Mouse (Mus musculus) midbrain, embryonic 11.5 days (tissue): Measurements from ENCODE around the gene Snrpg. TPM values are rescaled to one million over a fixed set of nuclear protein-coding genes. Genes with fewer than 3 reads are reported as not detected.

Source experiments
- ATAC-seq: fragments of 200-750 bp; cut with Nextera tagmentation; 2 replicates; pipeline ENCODE4 v1.8.0; 2017; ENCODE audit warnings: moderate TSS enrichment, moderate library complexity; ENCODE audit not compliant: low FRiP score
- DNase-seq: peaks from one replicate; pipeline ENCODE4 v3.0.0; 2015; ENCODE audit warnings: low spot score; ENCODE audit errors: missing footprints
- H3K27ac ChIP-seq: fragments of 300-500 bp; sonication (generic); 2 replicates; pipeline ENCODE4 v1.5.1; 2014; ENCODE audit warnings: low read depth, low read length
- H3K27me3 ChIP-seq: fragments of 300-500 bp; sonication (generic); 2 replicates; pipeline ENCODE4 v1.6.1; 2014; ENCODE audit warnings: mild to moderate bottlenecking, low read length, moderate library complexity, mixed read lengths; ENCODE audit not compliant: control insufficient read depth, insufficient read depth
- H3K36me3 ChIP-seq: fragments of 300-500 bp; sonication (generic); 2 replicates; pipeline ENCODE4 v1.6.1; 2014; ENCODE audit warnings: mild to moderate bottlenecking, low read length, moderate library complexity, mixed read lengths; ENCODE audit not compliant: control insufficient read depth, insufficient read depth
- H3K4me1 ChIP-seq: fragments of 300-500 bp; sonication (generic); 2 replicates; pipeline ENCODE4 v1.6.1; 2014; ENCODE audit warnings: low read length; ENCODE audit not compliant: control insufficient read depth, insufficient read depth
- H3K4me2 ChIP-seq: fragments of 300-500 bp; sonication (generic); 2 replicates; pipeline ENCODE4 v1.6.1; 2014; ENCODE audit warnings: mild to moderate bottlenecking, moderate library complexity
- H3K4me3 ChIP-seq: fragments of 300-500 bp; sonication (generic); 2 replicates; pipeline ENCODE4 v1.5.1; 2014; ENCODE audit warnings: low read depth, low read length
- H3K9ac ChIP-seq: fragments of 300-500 bp; sonication (generic); 2 replicates; pipeline ENCODE4 v1.6.1; 2014; ENCODE audit warnings: low read length
- H3K9me3 ChIP-seq: fragments of 300-500 bp; sonication (generic); 2 replicates; pipeline ENCODE4 v1.6.1; 2016; ENCODE audit warnings: low read length; ENCODE audit not compliant: control insufficient read depth
- WGBS: fragments of 180-500 bp; shearing (Covaris S2); extraction: QIAGEN DNeasy Blood & Tissue Kit; methylation state at CpG from one replicate; pipeline ENCODE4 v1.1.7; 2014; 5-methylcytosine and 5-hydroxymethylcytosine counted together
- polyA plus RNA-seq: library from polyadenylated mRNA; unstranded; fragments of >200 nt; fragmentation: Nextera tagmentation; extraction: Ambion mirVana; gene quantifications from 2 replicates; pipeline ENCODE4 v1.2.1, GENCODE M21; 2014

The Snrpg gene
- 658 and 748 TPM in 2 replicates for polyA plus RNA-seq

GRCm38 (mm10) chr6:86370764-86371339 is at the start of gene Snrpg:
Gene Snrpg, plus strand, starts transcription at chr6:86371304.
- no peaks in the 10 kb centered on the region; the same call in 1 of the 2 replicates for H3K36me3 ChIP-seq
- DNase-seq (peak; percentile 96), ATAC-seq (no peak)
- H3K27ac ChIP-seq = peak within 1 kb of the TSS; percentile 77
- WGBS = 16% methylated on average over 15 of the region's 15 CpGs
- peaks cover 26% of the 10 kb centered on the region for H3K4me1 ChIP-seq
- no peaks in the 10 kb centered on the region for H3K27me3 ChIP-seq
- no peaks in the 10 kb centered on the region for H3K9me3 ChIP-seq
- peak within 1 kb of the TSS; percentile 95 for H3K4me3 ChIP-seq
- peak within 1 kb of the TSS; percentile 82 for H3K4me2 ChIP-seq
- H3K9ac ChIP-seq = peak within 1 kb of the TSS; percentile 94

GRCm38 (mm10) chr6:86322031-86322563 is 49.0 kb upstream of the Snrpg start:
- 81% methylated on average over 5 of the region's 5 CpGs for WGBS
- Histone ChIP-seq H3K4me2 (no peak overlapping the region), H3K27me3 (no peaks in the 10 kb centered on the region; the same call in 1 of the 2 replicates)

DNA sequence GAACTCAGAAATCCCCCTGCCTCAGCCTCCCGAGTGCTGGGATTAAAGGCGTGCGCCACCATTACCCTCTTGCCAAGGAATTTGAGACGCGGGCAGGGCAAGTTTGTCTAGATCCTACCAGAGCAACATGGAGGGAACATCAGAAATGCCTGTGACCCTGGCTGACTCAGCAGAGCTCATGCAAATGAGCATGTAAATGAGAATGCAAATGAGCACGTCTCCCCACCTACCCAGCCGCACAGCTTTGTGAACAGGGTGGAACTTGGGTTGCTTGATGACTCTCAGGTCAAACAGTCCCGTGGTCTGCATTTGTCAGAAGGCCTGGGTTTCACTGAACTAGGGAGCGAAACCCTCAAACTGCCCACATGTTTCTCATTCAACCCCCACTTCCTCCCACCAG is 48.1 kb upstream of the Snrpg start:
- ATAC-seq = no peak

More at GRCm38 (mm10) chr6:86322031-86322563, 49.0 kb upstream of the Snrpg start:
- H3K9me3 ChIP-seq = no peaks in the 10 kb centered on the region
- no peaks in the 10 kb centered on the region for H3K36me3 ChIP-seq
- H3K4me3 ChIP-seq = no peak overlapping the region
- H3K9ac ChIP-seq = no peak overlapping the region
- ATAC-seq (no peak), DNase-seq (no peak)
- H3K27ac ChIP-seq = no peak overlapping the region
- no peaks in the 10 kb centered on the region for H3K4me1 ChIP-seq

DNA sequence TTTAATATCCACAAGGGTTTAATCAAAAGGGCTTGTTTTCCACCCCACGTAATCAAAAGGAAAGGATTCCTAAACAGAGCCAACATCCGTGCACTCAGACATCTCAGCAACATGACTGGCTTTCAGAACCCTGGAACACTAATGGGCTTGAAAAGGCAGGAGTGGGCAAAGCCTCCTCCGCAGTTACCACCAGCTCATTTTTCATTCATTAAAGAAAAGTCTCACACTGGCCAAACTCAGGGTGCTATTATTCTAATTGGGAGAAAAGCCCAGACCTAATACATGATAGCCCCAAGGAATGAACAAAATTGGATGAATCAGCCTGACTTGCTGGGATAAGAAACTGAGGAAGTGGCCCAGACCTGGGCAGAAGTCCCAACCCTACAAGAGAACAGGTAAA is 46.7 kb upstream of the Snrpg start:
- Histone ChIP-seq H3K27ac (no peak overlapping the region), H3K36me3 (no peaks in the 10 kb centered on the region), H3K27me3 (no peaks in the 10 kb centered on the region), H3K9ac (no peak overlapping the region), H3K9me3 (no peaks in the 10 kb centered on the region), H3K4me2 (no peak overlapping the region), H3K4me1 (no peaks in the 10 kb centered on the region), H3K4me3 (no peak overlapping the region)
- ATAC-seq (no peak), DNase-seq (no peak)
- WGBS = 84% methylated on average over 3 of the region's 3 CpGs

More for the DNA sequence above, 48.1 kb upstream of the Snrpg start:
- Histone ChIP-seq H3K36me3 (no peaks in the 10 kb centered on the region), H3K4me3 (no peak overlapping the region), H3K27me3 (no peaks in the 10 kb centered on the region; the same call in 1 of the 2 replicates), H3K9me3 (no peaks in the 10 kb centered on the region), H3K9ac (no peak overlapping the region), H3K4me2 (no peak overlapping the region), H3K27ac (no peak overlapping the region), H3K4me1 (no peaks in the 10 kb centered on the region)
- no peak for DNase-seq
- WGBS = 91% methylated on average over 9 of the region's 9 CpGs

DNA sequence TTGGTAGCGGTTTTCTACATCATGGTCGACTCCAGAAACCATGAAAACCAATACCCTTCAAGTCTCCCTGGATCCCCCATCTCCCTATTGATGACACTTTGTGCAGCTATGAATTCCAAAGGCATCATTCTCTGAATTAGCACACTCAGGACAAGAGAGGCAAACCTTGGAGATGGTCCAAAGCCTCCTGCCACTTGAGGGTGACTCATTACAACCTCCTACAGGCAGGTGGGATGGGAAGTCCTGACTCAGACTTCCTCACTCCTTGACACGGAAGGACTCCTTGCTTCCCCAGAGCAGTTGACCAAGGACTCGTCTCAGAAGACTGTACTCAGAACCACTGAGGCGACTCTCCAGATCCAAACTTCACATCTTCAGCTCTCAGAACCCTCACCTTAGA is 45.5 kb upstream of the Snrpg start:
- H3K36me3 ChIP-seq = no peaks in the 10 kb centered on the region
- no peak overlapping the region for H3K4me3 ChIP-seq
- no peaks in the 10 kb centered on the region; the same call in 1 of the 2 replicates for H3K9me3 ChIP-seq
- H3K4me1 ChIP-seq = no peaks in the 10 kb centered on the region
- no peak overlapping the region for H3K27ac ChIP-seq
- H3K9ac ChIP-seq = no peak overlapping the region
- DNase-seq (no peak), ATAC-seq (no peak)
- H3K4me2 ChIP-seq = no peak overlapping the region
- WGBS = 85% methylated on average over 5 of the region's 5 CpGs
- H3K27me3 ChIP-seq = no peaks in the 10 kb centered on the region

GRCm38 (mm10) chr6:86326866-86327265 is 44.2 kb upstream of the Snrpg start:
- no peak for ATAC-seq

GRCm38 (mm10) chr6:86328369-86328768 is 42.7 kb upstream of the Snrpg start:
- WGBS = 82% methylated on average over 3 of the region's 3 CpGs
- Histone ChIP-seq H3K9ac (no peak overlapping the region), H3K4me1 (no peaks in the 10 kb centered on the region), H3K4me3 (no peak overlapping the region), H3K4me2 (no peak overlapping the region), H3K27ac (no peak overlapping the region), H3K9me3 (no peaks in the 10 kb centered on the region; the same call in 1 of the 2 replicates), H3K27me3 (no peaks in the 10 kb centered on the region), H3K36me3 (no peaks in the 10 kb centered on the region)
- ATAC-seq (no peak), DNase-seq (no peak)

More at GRCm38 (mm10) chr6:86326866-86327265, 44.2 kb upstream of the Snrpg start:
- Histone ChIP-seq H3K4me1 (no peaks in the 10 kb centered on the region), H3K4me2 (no peak overlapping the region), H3K27me3 (no peaks in the 10 kb centered on the region), H3K9me3 (no peaks in the 10 kb centered on the region; the same call in 1 of the 2 replicates), H3K27ac (no peak overlapping the region), H3K4me3 (no peak overlapping the region), H3K36me3 (no peaks in the 10 kb centered on the region), H3K9ac (no peak overlapping the region)
- WGBS = 91% methylated on average over 18 of the region's 18 CpGs
- DNase-seq = no peak

DNA sequence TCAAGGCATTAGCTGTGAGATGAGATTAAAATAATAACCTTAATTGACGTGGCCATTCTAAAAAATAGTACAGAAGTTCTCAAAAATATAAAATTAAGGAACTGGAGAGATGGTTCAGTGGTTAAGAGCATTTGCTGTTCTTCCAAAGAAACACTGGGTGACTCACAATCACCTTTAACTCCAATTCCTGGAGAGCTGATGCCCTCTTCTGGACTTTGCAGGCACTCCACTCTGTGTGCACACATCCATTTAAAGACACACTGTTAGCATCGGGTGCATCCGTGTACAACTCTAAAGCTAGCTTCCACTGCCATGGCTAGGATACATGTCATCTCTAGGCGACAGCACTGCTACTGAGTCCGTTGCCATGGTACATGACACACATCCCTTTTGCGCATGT is 41.2 kb upstream of the Snrpg start:
- 91% methylated on average over 6 of the region's 6 CpGs for WGBS
- DNase-seq (no peak), ATAC-seq (no peak)
- Histone ChIP-seq H3K4me2 (no peak overlapping the region), H3K27ac (no peak overlapping the region), H3K27me3 (no peaks in the 10 kb centered on the region), H3K36me3 (no peaks in the 10 kb centered on the region), H3K9me3 (no peaks in the 10 kb centered on the region; the same call in 1 of the 2 replicates), H3K4me1 (no peaks in the 10 kb centered on the region), H3K9ac (no peak overlapping the region), H3K4me3 (no peak overlapping the region)

GRCm38 (mm10) chr6:86335121-86335849 is 35.8 kb upstream of the Snrpg start:
- H3K4me3 ChIP-seq = no peak overlapping the region
- H3K27ac ChIP-seq = no peak overlapping the region
- DNase-seq (no peak), ATAC-seq (no peak)
- no peak overlapping the region for H3K4me2 ChIP-seq
- H3K4me1 ChIP-seq = no peaks in the 10 kb centered on the region
- H3K27me3 ChIP-seq = no peaks in the 10 kb centered on the region
- WGBS = 82% methylated on average over 11 of the region's 11 CpGs
- no peak overlapping the region for H3K9ac ChIP-seq
- no peaks in the 10 kb centered on the region for H3K36me3 ChIP-seq
- H3K9me3 ChIP-seq = no peaks in the 10 kb centered on the region
